Mouse (Mus musculus) myocyte (in vitro differentiated cells): ENCODE results near the gene Grin3b.

Experiments used
- MYOD1 ChIP-seq, 3 experiments: IDR thresholded peaks; one replicate each; pipeline ENCODE4 v1.6.1; 2011; ENCODE audit warnings: control low read depth in 2 of 3, low read depth in 2 of 3, mild to moderate bottlenecking in 2 of 3, moderate library complexity in 1 of 3; ENCODE audit not compliant: insufficient read length in 2 of 3, control insufficient read depth in 1 of 3
- USF1 ChIP-seq: IDR thresholded peaks from one replicate; pipeline ENCODE4 v1.6.1; 2011; ENCODE audit warnings: low read depth, mild to moderate bottlenecking, control low read depth, moderate library complexity

GRCm38 (mm10) chr10:79983205-79983604, 12.7 kb downstream of the Grin3b start:
- TF ChIP-seq USF1 (no peak), MYOD1 (IDR thresholded peaks at IDR 0.05; ENCODE audit: control insufficient read depth in 1 of 3, insufficient read length in 2 of 3, low read depth in 2 of 3) (no peak)
